Mouse (Mus musculus) spleen, embryonic (tissue): ENCODE measurements around the gene Mbd3l2.
"Not testable (repeated sequence)": the region's sequence is repeated elsewhere in the genome, so short reads cannot be mapped to it uniquely, and the experiment has no call there.

Experiments
- CTCF ChIA-PET: fragments of 350-600 bp; sonication (Branson Sonifier 250); formaldehyde crosslinking; loops from one replicate; lab custom pipeline; 2022; lab: Charles Lee

Gene Mbd3l2

GRCm38 (mm10) chr9:18430354-18430753, at the start of gene Mbd3l2:
Gene Mbd3l2 (plus strand): TSS chr9:18430654.
- CTCF ChIA-PET = no interaction called here

- CTCF ChIA-PET = no interaction called here
Observed at GRCm38 (mm10) chr9:18385782-18386181, 44.7 kb upstream of the Mbd3l2 start.

GRCm38 (mm10) chr9:18399629-18400028, 30.8 kb upstream of the Mbd3l2 start:
- CTCF ChIA-PET = no interaction called here

GRCm38 (mm10) chr9:18402895-18403294, 27.6 kb upstream of the Mbd3l2 start, which contains the start of gene Naalad2:
Gene Naalad2 (minus strand): TSS chr9:18402995.
- CTCF ChIA-PET = not testable (repeated sequence)

GRCm38 (mm10) chr9:18404118-18404517, 26.3 kb upstream of the Mbd3l2 start, which contains the start of gene Ubtfl1:
Gene Ubtfl1 (plus strand): TSS chr9:18404418.
- CTCF ChIA-PET = no interaction called here

GRCm38 (mm10) chr9:18412371-18412770, 18.1 kb upstream of the Mbd3l2 start:
- CTCF ChIA-PET = not testable (repeated sequence)

- CTCF ChIA-PET = no interaction called here
Observed at GRCm38 (mm10) chr9:18431687-18432086, 1.2 kb downstream of the Mbd3l2 start.

- CTCF ChIA-PET = no interaction called here
Observed at GRCm38 (mm10) chr9:18456520-18456919, 26.1 kb downstream of the Mbd3l2 start.

GRCm38 (mm10) chr9:18467350-18467749, 36.9 kb downstream of the Mbd3l2 start:
- CTCF ChIA-PET = no interaction called here

- CTCF ChIA-PET = interaction anchor here (0.6 kb wide), 1 partner anchor 35 kb away, joined by 3 read pairs; no protein-coding TSS in a partner anchor
Observed at GRCm38 (mm10) chr9:18468005-18468404, 37.6 kb downstream of the Mbd3l2 start.

- CTCF ChIA-PET = no interaction called here
Observed at GRCm38 (mm10) chr9:18473324-18474128, 43.1 kb downstream of the Mbd3l2 start.

GRCm38 (mm10) chr9:18478168-18478567, 47.7 kb downstream of the Mbd3l2 start, which contains the start of the genes Zfp558 and Mbd3l1:
Gene Zfp558 (minus strand): TSS chr9:18478268.
Gene Mbd3l1 (plus strand): TSS chr9:18478359.
- CTCF ChIA-PET = interaction anchor here (0.7 kb wide), 1 partner anchor 22 kb away, joined by 5 read pairs; no protein-coding TSS in a partner anchor
